Mouse (Mus musculus) hindbrain, embryonic 11.5 days (tissue): ENCODE measurements at regions not wholly inside any gene's neighbourhood (a gene's known extent, or its start where the extent isn't known, plus 50 kb on each side); places are given as distances from the start of the nearest gene placed in this dataset.

Experiments used
- ATAC-seq: fragments of 200-750 bp; cut with Nextera tagmentation; 2 replicates; pipeline ENCODE4 v1.8.0; 2017; ENCODE audit warnings: mild to moderate bottlenecking, moderate TSS enrichment, moderate library complexity; ENCODE audit not compliant: low FRiP score
- DNase-seq: peaks from one replicate; pipeline ENCODE4 v3.0.0-alpha.2; 2015; ENCODE audit warnings: low spot score
- H3K27ac ChIP-seq: fragments of 300-500 bp; sonication (generic); 2 replicates; pipeline ENCODE4 v1.5.1; 2014; ENCODE audit warnings: mild to moderate bottlenecking, low read depth, low read length
- H3K27me3 ChIP-seq: fragments of 300-500 bp; sonication (generic); 2 replicates; pipeline ENCODE4 v1.6.1; 2014; ENCODE audit warnings: mild to moderate bottlenecking, low read length, moderate library complexity, mixed read lengths; ENCODE audit not compliant: control insufficient read depth, insufficient read depth
- H3K36me3 ChIP-seq: fragments of 300-500 bp; sonication (generic); 2 replicates; pipeline ENCODE4 v1.6.1; 2014; ENCODE audit warnings: mild to moderate bottlenecking, low read length, moderate library complexity, mixed read lengths; ENCODE audit not compliant: control insufficient read depth, insufficient read depth
- H3K4me1 ChIP-seq: fragments of 300-500 bp; sonication (generic); replicated peaks from 2 replicates; pipeline ENCODE4 v1.6.1; 2014; ENCODE audit warnings: low read length, mixed read lengths; ENCODE audit not compliant: control insufficient read depth, insufficient read depth
- H3K4me2 ChIP-seq: fragments of 300-500 bp; sonication (generic); replicated peaks from 2 replicates; pipeline ENCODE4 v1.6.1; 2014; ENCODE audit warnings: mild to moderate bottlenecking, low read depth, low read length
- H3K4me3 ChIP-seq: fragments of 300-500 bp; sonication (generic); 2 replicates; pipeline ENCODE4 v1.5.1; 2014; ENCODE audit warnings: low read depth, low read length
- H3K9ac ChIP-seq: fragments of 300-500 bp; sonication (generic); 2 replicates; pipeline ENCODE4 v1.6.1; 2014; ENCODE audit warnings: low read depth, low read length
- H3K9me3 ChIP-seq: fragments of 300-500 bp; sonication (generic); 2 replicates; pipeline ENCODE4 v1.6.1; 2016; ENCODE audit warnings: low read length; ENCODE audit not compliant: control insufficient read depth
- WGBS: fragments of 180-500 bp; shearing (Covaris S2); extraction: QIAGEN DNeasy Blood & Tissue Kit; methylation state at CpG from one replicate; pipeline ENCODE4 v1.1.7; 2014; 5-methylcytosine and 5-hydroxymethylcytosine counted together

DNA sequence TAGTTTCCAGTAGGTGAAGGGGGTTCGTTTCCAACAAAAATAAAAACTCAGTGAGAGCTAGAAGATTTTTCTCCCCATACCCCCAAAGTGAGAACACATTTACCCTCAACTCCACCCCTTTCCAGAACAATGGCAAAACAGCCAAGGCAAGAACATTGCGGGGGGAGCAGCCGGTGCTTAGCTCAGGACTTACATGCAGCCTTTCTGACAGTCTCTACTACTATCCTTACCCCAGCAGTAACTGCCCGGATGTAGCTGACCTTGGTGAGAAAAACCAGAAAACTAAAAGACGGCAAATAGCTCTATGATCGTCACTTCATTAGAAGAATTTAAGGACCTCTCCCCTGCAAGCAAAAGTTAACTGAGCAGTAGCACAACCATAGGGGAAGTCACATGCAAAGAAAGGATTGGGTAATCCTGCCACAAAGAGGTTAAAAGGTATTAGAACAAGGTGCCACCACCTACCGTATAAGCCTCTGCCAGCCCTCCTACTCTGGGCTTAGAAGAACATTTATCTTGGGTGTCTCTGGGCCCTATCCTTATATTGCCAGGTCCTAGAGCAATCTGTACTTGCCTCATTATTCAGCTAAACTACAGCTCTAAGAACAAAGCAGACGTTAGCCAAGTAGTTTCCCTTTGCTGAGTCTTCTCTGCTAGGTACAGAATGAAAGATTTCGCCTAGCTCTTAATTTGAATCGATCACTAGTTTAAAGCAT is 119.0 kb downstream of the Psat1 start:
- DNase-seq (no peak), ATAC-seq (no peak)
- H3K9ac ChIP-seq = no peak overlapping the region
- no peaks in the 10 kb centered on the region for H3K9me3 ChIP-seq
- no peaks in the 10 kb centered on the region for H3K4me1 ChIP-seq
- no peaks in the 10 kb centered on the region for H3K27me3 ChIP-seq
- H3K27ac ChIP-seq = no peak overlapping the region; the same call in 1 of the 2 replicates
- no peaks in the 10 kb centered on the region for H3K36me3 ChIP-seq
- H3K4me2 ChIP-seq = no peak overlapping the region
- WGBS = 80% methylated on average over 10 of the region's 10 CpGs
- no peak overlapping the region for H3K4me3 ChIP-seq

DNA sequence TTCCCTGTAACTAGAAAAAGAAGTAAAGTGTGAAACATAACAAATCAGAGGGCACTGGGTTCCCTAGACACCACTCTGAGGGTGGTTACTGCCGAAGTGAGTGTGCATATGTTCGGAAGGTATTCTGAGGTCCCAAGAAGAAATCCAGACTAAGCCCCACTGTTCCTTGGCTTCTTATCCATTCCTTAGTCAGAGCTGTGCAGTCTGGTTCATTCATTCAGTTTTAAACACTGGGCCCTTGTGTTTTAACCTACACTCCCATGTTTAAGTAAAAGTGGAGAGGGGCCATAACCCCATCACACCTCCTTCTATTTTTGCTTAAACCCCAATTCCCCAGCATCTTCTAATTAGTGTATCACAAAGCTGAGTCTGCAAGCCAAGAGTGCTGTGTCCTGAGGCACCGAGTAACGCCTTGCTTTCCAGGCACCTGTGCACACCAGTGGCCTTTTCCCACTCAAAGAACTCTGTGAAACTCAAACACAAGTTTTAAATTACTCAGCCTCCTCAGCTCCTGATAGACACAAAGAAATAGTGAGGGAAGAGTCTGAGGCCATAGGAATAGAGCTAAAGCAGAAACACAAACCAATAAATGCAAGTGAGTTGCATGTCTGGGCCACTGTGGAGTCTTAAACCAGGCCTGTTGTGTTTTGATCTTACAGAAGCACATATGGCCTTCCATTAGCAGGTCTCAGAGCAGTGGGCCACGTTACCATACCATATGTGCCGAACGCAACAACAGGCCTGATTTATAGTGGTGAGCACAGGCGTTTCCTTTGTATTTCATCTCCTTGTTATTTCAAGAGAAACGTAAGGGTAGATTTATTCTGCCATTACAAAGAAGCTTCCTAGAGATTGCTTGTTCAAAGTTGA is 119.8 kb downstream of the Psat1 start:
- DNase-seq (no peak), ATAC-seq (no peak)
- H3K27ac ChIP-seq = no peak overlapping the region
- H3K36me3 ChIP-seq = no peaks in the 10 kb centered on the region
- H3K9me3 ChIP-seq = no peaks in the 10 kb centered on the region
- no peak overlapping the region for H3K4me3 ChIP-seq
- H3K4me2 ChIP-seq = no peak overlapping the region
- H3K27me3 ChIP-seq = no peaks in the 10 kb centered on the region
- no peaks in the 10 kb centered on the region for H3K4me1 ChIP-seq
- no peak overlapping the region for H3K9ac ChIP-seq
- 64% methylated on average over 9 of the region's 9 CpGs for WGBS

DNA sequence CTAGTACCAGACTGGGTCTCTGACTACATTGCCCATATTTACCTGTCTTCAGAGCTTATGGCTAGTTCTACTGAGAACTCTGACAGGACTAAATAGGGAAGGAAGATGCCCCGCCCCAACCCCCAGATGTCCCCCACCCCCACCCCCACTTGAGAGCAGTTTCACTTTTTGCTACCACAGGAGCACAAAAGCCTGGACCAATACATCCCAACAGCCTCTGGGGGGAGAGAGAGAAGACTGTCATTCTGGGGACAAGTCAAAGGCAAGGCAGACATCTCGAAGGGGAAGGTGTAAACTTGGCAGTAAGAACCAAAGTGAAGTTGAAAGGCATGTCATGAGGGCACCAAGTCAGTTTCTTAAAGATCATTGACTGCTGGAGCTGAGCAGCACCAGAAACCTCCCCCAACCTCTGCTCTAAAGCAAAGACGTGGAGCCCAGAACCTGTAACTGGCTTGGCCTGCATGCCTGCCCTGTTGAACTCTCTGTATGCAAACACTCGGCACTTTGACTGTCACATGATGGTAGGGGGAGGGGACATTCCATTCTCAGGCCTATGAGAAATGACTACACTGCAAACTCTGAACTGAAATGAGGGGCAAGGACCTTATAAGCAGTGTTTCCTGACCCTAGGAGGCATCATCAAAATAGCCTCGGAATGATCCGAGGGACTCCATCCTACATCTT is 123.3 kb downstream of the Psat1 start:
- no peak overlapping the region for H3K27ac ChIP-seq
- ATAC-seq (no peak), DNase-seq (no peak)
- no peak overlapping the region for H3K4me2 ChIP-seq
- no peaks in the 10 kb centered on the region for H3K9me3 ChIP-seq
- no peaks in the 10 kb centered on the region for H3K36me3 ChIP-seq
- H3K4me3 ChIP-seq = no peak overlapping the region
- H3K9ac ChIP-seq = no peak overlapping the region
- no peaks in the 10 kb centered on the region for H3K27me3 ChIP-seq
- 74% methylated on average over 6 of the region's 6 CpGs for WGBS
- H3K4me1 ChIP-seq = no peaks in the 10 kb centered on the region

DNA sequence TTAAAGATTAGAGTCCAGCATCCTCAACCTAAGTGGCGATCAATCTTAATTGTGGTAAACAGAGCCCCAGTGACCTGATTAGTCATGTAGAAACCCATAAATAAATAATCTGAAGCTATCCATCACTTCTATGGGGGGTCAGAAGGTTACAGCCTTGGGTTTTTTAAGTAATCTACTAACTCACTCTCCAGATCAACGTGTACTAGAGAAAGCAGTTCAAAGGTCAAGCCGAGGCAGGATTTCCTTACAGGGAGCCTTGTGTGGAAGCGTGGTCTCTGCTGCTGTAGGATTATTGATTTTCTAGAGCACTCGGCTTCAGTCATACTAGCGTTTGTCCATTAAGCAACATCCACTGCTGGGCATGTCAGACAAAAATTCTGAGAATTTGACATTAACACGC is 127.1 kb downstream of the Psat1 start:
- Histone ChIP-seq H3K4me2 (no peak overlapping the region), H3K27ac (0 out of 2 replicates have a peak overlapping the region, but pooled peaks have one; percentile 45), H3K4me1 (no peaks in the 10 kb centered on the region), H3K27me3 (no peaks in the 10 kb centered on the region), H3K9ac (no peak overlapping the region), H3K9me3 (no peaks in the 10 kb centered on the region), H3K4me3 (no peak overlapping the region), H3K36me3 (no peaks in the 10 kb centered on the region)
- peak; percentile 76 for ATAC-seq
- 50% methylated on average over 7 of the region's 7 CpGs for WGBS
- peak; percentile 41 for DNase-seq

DNA sequence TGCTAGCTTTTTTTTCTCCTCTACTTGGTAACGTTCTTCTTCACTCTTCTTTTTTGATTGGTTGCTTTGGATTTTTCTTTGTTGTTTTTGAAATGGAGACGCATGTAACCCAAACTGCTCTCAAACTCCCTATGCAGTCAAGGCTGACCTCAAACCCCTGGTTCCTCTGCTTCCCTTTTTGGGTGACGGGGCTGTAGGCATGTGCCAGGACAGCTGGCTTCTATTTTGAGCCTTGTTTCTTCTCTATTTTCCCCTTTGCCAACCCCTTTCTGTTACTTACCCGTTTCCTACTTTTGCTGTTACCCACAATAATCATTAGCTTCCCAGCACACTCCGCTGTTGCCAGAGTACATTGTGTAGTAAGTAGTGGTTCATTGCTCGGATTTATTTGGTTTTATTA is 132.0 kb downstream of the Psat1 start:
- no peaks in the 10 kb centered on the region for H3K36me3 ChIP-seq
- H3K27ac ChIP-seq = no peak overlapping the region
- H3K9ac ChIP-seq = no peak overlapping the region
- no peaks in the 10 kb centered on the region for H3K27me3 ChIP-seq
- DNase-seq = no peak
- H3K4me3 ChIP-seq = no peak overlapping the region
- 73% methylated on average over 6 of the region's 6 CpGs for WGBS
- H3K4me2 ChIP-seq = no peak overlapping the region
- H3K4me1 ChIP-seq = no peaks in the 10 kb centered on the region
- no peaks in the 10 kb centered on the region for H3K9me3 ChIP-seq
- ATAC-seq = no peak

DNA sequence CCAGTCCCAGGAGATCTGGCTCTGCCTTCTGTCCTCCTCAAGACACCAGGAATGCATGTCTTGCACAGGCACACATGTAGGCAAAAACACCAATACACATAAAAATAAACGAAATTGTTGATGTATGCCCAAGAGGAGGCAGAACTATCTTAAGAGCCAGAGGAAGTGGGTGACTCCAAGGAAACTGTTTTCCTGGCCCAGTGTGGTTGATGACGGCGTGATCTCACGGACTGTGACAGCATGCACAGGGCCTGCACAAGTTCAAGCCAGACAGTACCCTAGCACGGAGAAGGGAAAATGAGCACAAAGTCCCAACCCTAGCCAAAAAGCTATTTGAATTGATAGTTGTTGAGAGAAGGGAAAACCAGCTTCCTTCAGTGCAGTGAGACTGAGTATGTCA is 138.1 kb downstream of the Psat1 start:
- no peaks in the 10 kb centered on the region for H3K36me3 ChIP-seq
- no peaks in the 10 kb centered on the region for H3K9me3 ChIP-seq
- no peaks in the 10 kb centered on the region for H3K27me3 ChIP-seq
- H3K4me3 ChIP-seq = no peak overlapping the region
- H3K4me1 ChIP-seq = no peaks in the 10 kb centered on the region
- H3K4me2 ChIP-seq = no peak overlapping the region
- DNase-seq (no peak), ATAC-seq (no peak)
- H3K9ac ChIP-seq = no peak overlapping the region
- 87% methylated on average over 5 of the region's 5 CpGs for WGBS
- no peak overlapping the region for H3K27ac ChIP-seq

DNA sequence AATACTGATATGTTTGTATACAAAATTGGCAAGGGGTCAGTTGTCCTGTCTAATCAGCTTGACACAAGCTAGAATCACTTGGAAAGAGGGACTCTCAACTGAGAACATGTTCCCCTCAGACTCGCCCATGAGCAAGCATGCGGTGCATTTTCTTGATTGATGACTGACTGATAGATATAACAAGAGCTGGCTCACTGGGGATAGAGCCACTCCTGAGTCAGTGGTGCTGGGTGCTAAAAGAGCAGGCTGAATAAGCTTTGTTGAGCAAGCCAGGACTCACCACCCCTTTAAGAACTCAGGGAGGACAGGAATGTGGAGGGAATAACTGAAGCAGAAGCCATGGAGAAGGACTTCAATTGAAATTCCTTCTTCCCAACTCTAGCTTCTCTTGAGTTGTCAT is 139.5 kb downstream of the Psat1 start:
- Histone ChIP-seq H3K4me3 (no peak overlapping the region), H3K27ac (no peak overlapping the region), H3K4me1 (no peaks in the 10 kb centered on the region), H3K9ac (no peak overlapping the region), H3K27me3 (no peaks in the 10 kb centered on the region), H3K36me3 (no peaks in the 10 kb centered on the region), H3K4me2 (no peak overlapping the region), H3K9me3 (no peaks in the 10 kb centered on the region)
- no peak for ATAC-seq
- DNase-seq = no peak
- 86% methylated on average over 2 of the region's 2 CpGs for WGBS

DNA sequence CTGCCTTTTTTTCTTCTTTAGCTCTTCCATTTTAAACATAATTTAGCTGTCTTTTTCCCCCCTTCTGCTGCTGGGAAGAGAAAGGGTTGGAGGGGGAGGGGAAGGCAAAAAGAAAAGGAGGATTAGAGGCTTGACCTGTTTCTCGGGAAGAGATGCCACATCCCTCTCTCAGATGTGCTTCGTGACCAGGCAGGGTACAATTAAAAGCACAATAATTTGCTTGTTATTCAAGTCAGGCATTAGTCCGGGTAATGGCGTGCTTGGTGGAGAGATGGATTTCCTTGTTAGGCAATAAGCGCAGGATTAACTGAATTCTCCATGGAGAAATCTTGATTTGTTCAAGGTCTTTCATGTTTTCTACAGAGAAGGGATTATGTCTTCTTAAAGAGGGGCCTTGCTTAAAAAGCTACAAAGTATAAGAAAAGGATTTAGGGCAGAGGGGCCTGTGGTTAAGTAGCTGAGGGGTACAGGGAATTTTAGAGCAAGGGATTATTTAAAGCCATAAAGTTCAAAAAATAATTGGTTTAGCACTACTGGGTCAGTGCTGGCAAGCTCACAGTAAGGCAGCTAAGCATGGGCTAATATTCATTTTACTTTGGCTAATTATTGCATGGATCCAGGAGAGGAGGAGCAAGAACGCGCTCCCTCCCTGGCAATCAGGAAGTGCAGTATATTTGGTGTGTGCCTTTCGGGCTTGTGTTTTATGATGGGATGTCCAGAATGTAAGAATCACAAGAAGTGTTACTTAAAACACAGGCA is 143.8 kb downstream of the Psat1 start:
- no peak overlapping the region for H3K4me3 ChIP-seq
- H3K36me3 ChIP-seq = no peaks in the 10 kb centered on the region
- H3K27me3 ChIP-seq = no peaks in the 10 kb centered on the region
- ATAC-seq = no peak
- H3K27ac ChIP-seq = no peak overlapping the region
- 43% methylated on average over 8 of the region's 8 CpGs for WGBS
- no peak overlapping the region for H3K9ac ChIP-seq
- DNase-seq = peak; percentile 30
- no peaks in the 10 kb centered on the region for H3K9me3 ChIP-seq
- H3K4me2 ChIP-seq = no peak overlapping the region
- H3K4me1 ChIP-seq = no peaks in the 10 kb centered on the region; the same call in 1 of the 2 replicates
